Mouse (Mus musculus) liver, adult 2 months (tissue): ENCODE measurements around the gene A730009L09Rik.
A peak's percentile ranks its signal among the peaks of the same experiment; 100 is the strongest.

ENCODE experiments used
- CTCF ChIP-seq: fragments of 200-500 bp; IDR thresholded peaks from 2 replicates; pipeline ENCODE4 v1.5.1; 2011; ENCODE audit warnings: low read depth, low read length, control low read depth
- POLR2A ChIP-seq: fragments of 200-500 bp; IDR thresholded peaks from 2 replicates; pipeline ENCODE4 v1.6.1; 2011; ENCODE audit warnings: low read length, control low read depth; ENCODE audit not compliant: insufficient read depth; ENCODE audit errors: extremely low read depth

DNA sequence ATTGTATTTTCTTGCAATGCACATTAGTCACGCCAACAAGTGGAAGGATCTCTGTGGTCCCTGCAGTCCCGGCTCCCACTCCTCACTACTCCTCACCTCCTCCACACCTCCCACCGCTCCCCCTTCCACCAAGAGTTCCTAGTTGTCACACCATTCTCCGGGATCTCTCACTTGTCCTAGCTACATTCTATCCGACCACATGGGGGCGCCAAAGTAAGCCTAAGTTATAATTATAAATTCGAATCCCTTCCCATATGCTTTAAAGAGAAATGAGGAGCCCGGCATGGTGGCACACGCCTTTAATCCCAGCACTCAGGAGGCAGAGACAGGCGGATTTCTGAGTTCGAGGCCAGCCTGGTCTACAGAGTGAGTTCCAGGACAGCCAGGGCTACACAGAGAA is 12.5 kb downstream of the A730009L09Rik start:
- peak; percentile 24; the same call in 1 of the 2 replicates for TF ChIP-seq CTCF
- no peak for TF ChIP-seq POLR2A
